Mouse (Mus musculus): Measurements from ENCODE around the gene Cenpo.
"Not testable (repeated sequence)": the region's sequence is repeated elsewhere in the genome, so short reads cannot be mapped to it uniquely, and the experiment has no call there.

Cenpo gene

GRCm38 (mm10) chr12:4233572-4234508 is at the start of gene Cenpo, which contains the start of gene Ptrhd1:
TSS of gene Cenpo (minus strand) at chr12:4234294.
TSS of gene Ptrhd1 (plus strand) at chr12:4234027.
- peak; percentile 93 for DNase-seq (ENCODE audit: low spot score)

GRCm38 (mm10) chr12:4279878-4280277 is 45.8 kb upstream of the Cenpo start:
- no peak for DNase-seq (ENCODE audit: low spot score)

GRCm38 (mm10) chr12:4278978-4279755 is 45.1 kb upstream of the Cenpo start:
- DNase-seq (ENCODE audit: low spot score), result no peak

GRCm38 (mm10) chr12:4271078-4271477 is 37.0 kb upstream of the Cenpo start:
- DNase-seq (ENCODE audit: low spot score), result no peak

GRCm38 (mm10) chr12:4267765-4268164 is 33.7 kb upstream of the Cenpo start:
- no peak for DNase-seq (ENCODE audit: low spot score)

GRCm38 (mm10) chr12:4252742-4253655 is 18.9 kb upstream of the Cenpo start:
- no peak for DNase-seq (ENCODE audit: low spot score)

- no peak for DNase-seq (ENCODE audit: low spot score)
Observed at GRCm38 (mm10) chr12:4249786-4250185, 15.7 kb upstream of the Cenpo start.

- DNase-seq (ENCODE audit: low spot score), result no peak
Observed at GRCm38 (mm10) chr12:4245742-4246141, 11.6 kb upstream of the Cenpo start.

- no peak for DNase-seq (ENCODE audit: low spot score)
Observed at GRCm38 (mm10) chr12:4243805-4244204, 9.7 kb upstream of the Cenpo start.

- not testable (repeated sequence) for DNase-seq (ENCODE audit: low spot score)
Observed at GRCm38 (mm10) chr12:4240281-4240680, 6.2 kb upstream of the Cenpo start.

GRCm38 (mm10) chr12:4237481-4237880 is 3.4 kb upstream of the Cenpo start:
- no peak for DNase-seq (ENCODE audit: low spot score)

- DNase-seq (ENCODE audit: low spot score), result no peak
Observed at GRCm38 (mm10) chr12:4232777-4233176, 1.3 kb downstream of the Cenpo start.

GRCm38 (mm10) chr12:4230156-4230555 is 3.9 kb downstream of the Cenpo start:
- DNase-seq (ENCODE audit: low spot score), result no peak

- DNase-seq (ENCODE audit: low spot score), result peak; percentile 62
Observed at GRCm38 (mm10) chr12:4212908-4213307, 21.2 kb downstream of the Cenpo start.

- no peak for DNase-seq (ENCODE audit: low spot score)
Observed at GRCm38 (mm10) chr12:4211174-4211573, 22.9 kb downstream of the Cenpo start.

GRCm38 (mm10) chr12:4209196-4209595 is 24.9 kb downstream of the Cenpo start:
- DNase-seq (ENCODE audit: low spot score), result no peak

GRCm38 (mm10) chr12:4208405-4209133 is 25.5 kb downstream of the Cenpo start:
- DNase-seq (ENCODE audit: low spot score), result no peak

GRCm38 (mm10) chr12:4206106-4206505 is 28.0 kb downstream of the Cenpo start:
- no peak for DNase-seq (ENCODE audit: low spot score)

- no peak for DNase-seq (ENCODE audit: low spot score)
Observed at GRCm38 (mm10) chr12:4202206-4202605, 31.9 kb downstream of the Cenpo start.

GRCm38 (mm10) chr12:4201454-4202200 is 32.5 kb downstream of the Cenpo start:
- no peak for DNase-seq (ENCODE audit: low spot score)
